Mouse (Mus musculus) ovary, adult 2 months (tissue): ENCODE measurements around the gene Gemin4. TPM values are rescaled to one million over a fixed set of nuclear protein-coding genes. Genes with fewer than 3 reads are reported as not detected.

Experiments used
- polyA plus RNA-seq: library from polyadenylated mRNA; depleted of rRNA; stranded (reverse); fragments of >200 nt; gene quantifications from 2 replicates; pipeline ENCODE4 v1.2.3, GENCODE M21; 2012; rRNA removed

Gene Gemin4
- 12.7 and 15.4 TPM in 2 replicates for polyA plus RNA-seq

DNA sequence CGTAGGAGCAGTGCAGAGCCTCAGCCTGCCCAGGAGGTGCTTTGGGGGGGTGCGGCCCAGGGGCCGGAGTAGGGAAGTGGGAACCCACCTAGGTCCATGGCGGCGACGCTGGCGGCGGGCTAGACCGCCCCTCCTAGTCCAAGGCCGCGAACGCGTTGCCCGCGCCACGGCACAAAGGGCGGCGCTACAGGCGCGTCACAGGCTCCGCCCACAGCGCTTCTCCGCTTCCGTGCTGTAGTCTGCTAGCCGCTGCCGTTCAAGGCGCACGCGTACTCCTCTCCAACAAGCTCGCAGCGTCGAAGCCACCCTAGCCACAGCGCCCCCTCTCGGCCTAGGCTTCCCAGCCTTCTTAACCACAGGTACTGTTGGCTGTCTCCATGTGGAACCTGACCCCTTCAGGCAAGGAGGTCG, at the start of gene Gemin4, which contains the start of gene Dbil5:
Gemin4 (minus strand) TSS at position 275 of the 411 bp plus-strand sequence.
Dbil5 (plus strand) TSS at position 219 of the 411 bp plus-strand sequence.

GRCm38 (mm10) chr11:76242901-76243810, 25.7 kb upstream of the Gemin4 start, which contains the start of the genes Mrm3 and Glod4:
Mrm3 (plus strand) TSS chr11:76243715.
Glod4 (minus strand) TSS chr11:76243725.

DNA sequence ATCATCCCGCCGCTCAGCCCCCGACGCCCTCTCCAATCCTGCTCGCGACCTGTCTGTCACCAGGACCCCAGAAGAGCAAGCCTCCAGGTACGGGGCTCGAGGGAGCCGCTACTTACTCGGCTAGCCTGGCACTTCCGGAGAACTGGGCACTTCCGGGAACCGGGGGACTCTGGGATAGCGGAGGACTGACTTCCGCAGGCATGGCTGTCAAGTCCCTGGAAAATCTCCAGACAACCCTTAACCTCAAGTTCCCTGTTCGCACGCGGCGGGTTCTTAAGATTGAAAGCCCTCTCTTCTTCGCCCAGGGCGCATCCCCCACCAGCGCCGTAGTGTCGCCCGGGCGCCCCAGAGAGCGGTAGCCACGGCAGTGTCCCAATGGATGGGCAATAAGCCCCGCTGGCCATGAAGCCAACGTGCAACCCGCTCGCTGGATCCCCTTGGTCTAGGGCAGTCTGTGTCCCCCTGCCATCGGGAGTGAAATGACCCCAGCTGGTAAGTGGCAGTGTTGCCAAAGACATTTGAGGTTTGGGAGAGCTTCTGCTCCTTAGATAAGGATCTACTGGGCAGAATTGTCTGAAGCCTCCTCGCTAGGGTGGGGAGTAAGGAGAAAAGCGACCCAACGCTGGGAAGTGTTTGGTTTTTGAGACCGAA, 37.8 kb downstream of the Gemin4 start, which contains the start of the genes Vps53 and Fam57a:
Vps53 (minus strand) TSS at position 153 of the 651 bp plus-strand sequence.
Fam57a (plus strand) TSS at position 177 of the 651 bp plus-strand sequence.

Other genes starting within 250 kb of the Gemin4 start
- gene 1700016K19Rik, start 217.8 kb downstream of the Gemin4 start, polyA plus RNA-seq = 12.4 and 14.0 TPM in 2 replicates
- 16.5 and 18.0 TPM in 2 replicates for gene Rflnb, start 189.9 kb downstream of the Gemin4 start, polyA plus RNA-seq
- 20.5 and 23.7 TPM in 2 replicates for gene Vps53, start 38.0 kb downstream of the Gemin4 start, polyA plus RNA-seq
- gene Fam57a, start 38.0 kb downstream of the Gemin4 start, polyA plus RNA-seq = 26.9 and 43.1 TPM in 2 replicates
- gene Dbil5, start 56 bp downstream of the Gemin4 start, polyA plus RNA-seq = 0.41 TPM in 1 of 2 replicates, not detected in the other
- gene Mrm3, start 26.1 kb upstream of the Gemin4 start, polyA plus RNA-seq = 7.4 and 8.3 TPM in 2 replicates
- gene Glod4, start 26.1 kb upstream of the Gemin4 start, polyA plus RNA-seq = 2.7 and 4.1 TPM in 2 replicates
- 47.3 and 48.6 TPM in 2 replicates for gene Nxn, start 181.5 kb upstream of the Gemin4 start, polyA plus RNA-seq
- 23.4 and 27.6 TPM in 2 replicates for gene Timm22, start 189.3 kb upstream of the Gemin4 start, polyA plus RNA-seq